Mouse (Mus musculus): ENCODE data around the gene Tmco2.
"Not testable (repeated sequence)": the region's sequence is repeated elsewhere in the genome, so short reads cannot be mapped to it uniquely, and the experiment has no call there.

Gene Tmco2

DNA sequence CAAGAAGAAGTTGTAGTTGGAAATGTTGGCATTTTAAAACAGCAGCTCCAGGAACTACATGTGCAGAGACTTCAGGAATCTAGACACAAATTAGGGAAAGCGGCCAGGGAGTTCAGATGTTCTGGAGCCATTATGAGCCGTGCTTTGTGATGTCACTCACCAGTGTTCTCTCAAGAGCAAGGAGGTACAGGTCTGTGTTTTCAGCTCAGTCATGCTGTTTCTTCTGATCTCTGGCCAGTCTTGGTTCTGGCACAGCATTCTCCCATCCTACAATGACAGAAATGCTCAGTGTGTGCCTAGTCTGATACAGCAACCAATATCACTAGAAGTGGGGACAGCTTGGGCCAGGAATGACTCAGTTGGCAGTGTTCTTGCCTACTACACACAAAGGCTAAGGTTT, at the start of gene Tmco2:
TSS of gene Tmco2 (minus strand) at position 101 of the 400 bp plus-strand sequence.
- in situ Hi-C loops (cut with MboI) = no loop called here

- in situ Hi-C loops (cut with MboI) = no loop called here
Measured at GRCm38 (mm10) chr4:121103304-121103703, 5.7 kb downstream of the Tmco2 start.

GRCm38 (mm10) chr4:121097650-121098378, 11.2 kb downstream of the Tmco2 start, which contains the start of gene Zmpste24:
Gene Zmpste24, minus strand, starts transcription at chr4:121098241.
- in situ Hi-C loops (cut with MboI) = no loop called here

DNA sequence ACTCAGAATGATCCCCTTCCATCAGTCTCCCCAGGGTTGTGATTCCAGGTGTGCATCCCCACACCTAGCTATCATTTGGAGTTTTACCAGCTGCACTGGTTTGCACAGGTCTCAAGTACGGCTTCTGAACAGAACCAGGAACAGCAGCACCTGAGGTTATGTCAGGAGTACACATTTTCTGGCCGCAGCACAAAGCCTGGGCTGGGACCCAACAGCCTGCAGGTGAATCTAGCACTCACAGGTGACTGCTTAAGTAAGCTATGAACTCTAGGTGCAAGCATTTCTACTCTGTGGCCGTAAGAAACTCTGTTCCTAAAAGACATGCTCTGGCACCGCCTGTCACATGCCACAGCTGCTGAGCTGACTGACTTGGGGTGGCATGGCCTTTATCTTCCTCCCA, 18.8 kb downstream of the Tmco2 start:
- in situ Hi-C loops (cut with MboI) = no loop called here

DNA sequence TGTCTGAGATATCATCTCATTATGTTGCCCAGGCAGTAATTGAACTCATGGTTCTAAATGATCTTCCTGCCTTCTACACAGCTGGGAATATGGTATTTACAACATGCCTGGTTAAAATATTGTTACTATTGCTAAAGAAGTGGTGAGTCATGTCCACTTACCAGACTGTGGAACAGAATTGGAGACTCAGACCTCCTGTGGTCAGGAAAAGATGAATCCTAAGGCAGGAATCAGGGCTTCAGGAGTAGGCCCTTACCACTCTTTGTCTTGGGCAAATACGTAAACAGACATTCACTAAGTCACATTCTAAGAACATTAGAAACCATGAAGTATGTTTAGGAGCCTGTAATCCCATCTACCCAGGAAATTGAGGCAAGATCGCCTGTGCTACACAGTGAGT, 20.3 kb downstream of the Tmco2 start:
- in situ Hi-C loops (cut with MboI) = no loop called here

- in situ Hi-C loops (cut with MboI) = no loop called here
Measured at GRCm38 (mm10) chr4:121084506-121084905, 24.5 kb downstream of the Tmco2 start.

DNA sequence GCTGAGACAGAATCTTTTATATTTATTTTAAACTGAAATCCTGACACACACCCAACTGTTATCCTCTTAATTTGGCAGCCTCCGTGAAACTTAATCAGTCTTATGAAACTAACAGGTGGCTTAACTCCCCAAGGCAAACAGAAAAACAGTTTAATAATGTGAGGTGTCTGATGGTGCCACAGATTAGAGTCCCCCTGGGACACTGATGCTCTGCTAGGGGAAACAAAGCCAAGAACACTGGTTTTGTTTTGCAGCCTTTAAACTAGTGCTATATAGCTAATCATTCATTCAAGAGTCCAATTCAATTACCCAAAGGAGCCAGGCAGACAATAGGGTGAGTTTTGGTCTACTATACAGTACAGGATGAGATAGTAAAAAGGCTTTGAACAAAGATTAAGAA, 28.6 kb downstream of the Tmco2 start:
- in situ Hi-C loops (cut with MboI) = no loop called here

DNA sequence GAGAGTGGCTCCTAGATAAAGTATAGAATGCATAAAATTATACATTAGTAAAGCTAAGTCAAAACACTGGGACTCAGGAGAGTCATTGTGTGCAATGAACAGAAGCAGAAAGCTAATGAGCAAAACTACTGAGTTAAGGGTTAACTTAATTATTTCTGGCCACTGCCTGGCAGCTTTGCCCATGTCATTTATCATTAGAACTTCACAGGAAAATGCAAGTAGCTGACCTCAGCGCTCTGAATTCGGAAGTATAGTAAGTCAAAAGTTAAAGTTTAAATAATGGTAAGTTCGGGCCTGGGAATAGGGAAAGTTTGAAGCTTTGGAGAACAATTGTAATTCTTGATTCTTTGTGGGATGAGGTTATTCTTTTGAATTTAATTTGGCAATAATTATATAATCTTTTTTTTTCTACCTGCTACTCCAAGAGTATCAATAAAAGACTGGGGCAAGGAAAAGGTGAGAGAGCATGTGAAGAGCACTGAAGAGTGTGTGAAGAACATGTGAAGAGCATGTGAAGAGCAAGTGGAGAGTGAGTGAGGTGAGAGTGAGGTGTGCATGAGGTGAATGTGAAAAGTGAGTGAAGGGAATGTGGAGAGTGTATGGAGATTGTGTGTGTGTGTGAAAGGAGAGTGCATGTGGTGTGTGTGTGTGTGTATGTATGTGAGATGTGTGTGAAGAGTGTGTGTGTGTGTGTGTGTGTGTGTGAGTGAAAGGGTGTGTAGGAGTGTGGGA, 30.9 kb downstream of the Tmco2 start:
- in situ Hi-C loops (cut with MboI) = no loop called here

DNA sequence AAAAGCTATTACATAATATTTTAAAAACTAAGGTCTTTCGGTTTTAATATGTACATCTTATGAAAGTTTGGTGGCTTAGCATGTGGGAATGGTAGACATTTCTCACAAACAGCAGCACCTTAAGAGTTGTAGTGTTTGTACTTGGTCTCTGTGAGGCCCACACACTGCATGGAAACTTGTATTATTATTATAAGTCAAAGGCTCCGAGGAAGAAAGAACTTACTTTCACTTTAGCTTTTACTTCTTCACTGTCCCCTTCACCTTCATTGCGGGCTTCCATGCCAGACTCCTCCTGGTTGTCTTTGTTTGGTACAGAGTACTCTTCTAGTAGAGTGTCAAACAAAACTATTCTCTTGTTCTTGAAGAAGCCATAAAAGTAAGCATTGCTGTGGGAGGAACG, 34.8 kb downstream of the Tmco2 start:
- in situ Hi-C loops (cut with MboI) = no loop called here

GRCm38 (mm10) chr4:121065336-121065735, 43.7 kb downstream of the Tmco2 start:
- in situ Hi-C loops (cut with MboI) = no loop called here

DNA sequence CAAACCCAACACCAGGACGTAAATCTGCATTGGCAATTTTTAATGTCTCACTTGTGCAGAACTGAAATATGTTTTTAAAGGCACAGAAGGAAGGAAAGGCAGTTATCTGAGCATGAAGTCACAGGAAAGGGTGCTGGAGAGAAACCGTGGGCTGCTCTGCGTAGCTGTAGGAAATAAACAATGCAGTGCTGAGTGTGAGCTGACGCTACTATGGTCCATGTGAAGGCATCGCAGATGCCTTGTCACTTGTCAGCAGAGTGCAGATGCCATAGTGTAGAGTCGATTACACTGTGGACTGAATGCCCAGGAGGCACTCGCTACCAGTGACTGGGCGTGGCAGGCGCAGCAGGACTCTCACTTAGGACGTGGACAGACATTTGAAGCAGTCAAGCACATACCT, 49.8 kb downstream of the Tmco2 start:
- in situ Hi-C loops (cut with MboI) = not testable (repeated sequence)

- in situ Hi-C loops (cut with MboI) = no loop called here
Measured at GRCm38 (mm10) chr4:121057032-121057431, 52.0 kb downstream of the Tmco2 start.

DNA sequence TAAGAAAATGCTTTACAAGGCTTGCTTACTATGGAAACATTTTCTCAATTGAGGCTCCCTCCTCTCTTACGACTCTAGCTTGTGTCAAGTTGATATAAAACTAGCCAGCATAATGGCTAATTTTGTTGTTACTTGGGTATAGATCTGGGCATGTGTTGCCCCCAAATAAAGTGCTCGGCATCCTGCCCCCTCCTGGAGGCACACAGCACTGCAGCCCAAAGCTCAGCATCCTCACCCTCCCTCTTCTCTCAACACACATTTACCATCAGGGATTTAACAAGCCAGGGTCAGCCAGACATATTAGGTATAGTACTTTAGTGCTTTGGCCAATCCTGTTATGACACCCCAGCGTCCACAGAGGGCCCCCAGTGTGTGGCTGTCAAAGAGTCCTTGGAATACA, 52.7 kb downstream of the Tmco2 start:
- in situ Hi-C loops (cut with MboI) = no loop called here
